16 mouse cellular contexts compared by ENCODE assay signal in the genomic region with DNA sequence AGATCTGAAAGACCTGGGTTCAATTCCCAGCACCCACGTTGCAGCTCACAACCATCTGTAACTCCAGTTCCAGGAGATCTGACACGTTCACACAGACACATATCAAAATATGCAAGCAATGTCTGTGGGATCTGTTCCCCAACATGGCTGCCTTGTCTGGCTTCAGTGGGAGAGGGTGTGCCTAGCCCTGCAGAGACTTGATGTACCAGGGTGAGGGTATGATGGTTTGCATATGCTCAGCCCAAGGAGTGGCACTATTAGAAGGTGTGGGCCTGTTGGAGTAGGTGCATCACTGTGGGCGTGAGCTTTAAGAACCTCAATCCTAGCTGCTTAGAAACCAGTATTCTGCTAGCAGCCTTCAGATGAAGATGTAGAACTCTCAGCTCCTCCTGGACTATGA.
"Had no signal": no experiment of that assay in that cellular context is flagged by ENCODE, and none has a peak within 500 bp of the region (broad histone marks: within the 10 kb centered on the region; RNA-seq: fewer than 3 reads in every experiment).

No protein-coding gene starts in this region.

- DNase-seq: retina, postnatal 1 day; right cerebral cortex, adult 18-20 months; right cerebral cortex, postnatal 14 days; right cerebral cortex, postnatal 25 days; right cerebral cortex, postnatal 4 days; spleen, adult 18-20 months; thymus, adult 18-20 months; thymus, adult 2 months; thymus, postnatal 14 days; thymus, postnatal 25 days; thymus, postnatal 36 days; thymus, postnatal 4 days had no signal

- H3K27me3 ChIP-seq: neural tube, embryonic 13.5 days; neural tube, embryonic 15.5 days; stomach, embryonic 15.5 days had no signal

- H3K36me3 ChIP-seq: stomach, embryonic 15.5 days had no signal

- H3K9me3 ChIP-seq: neural tube, embryonic 15.5 days; stomach, embryonic 15.5 days had no signal

- H3K4me3 ChIP-seq: neural tube, embryonic 13.5 days; neural tube, embryonic 15.5 days; stomach, embryonic 15.5 days had no signal

- H3K4me1 ChIP-seq: neural tube, embryonic 13.5 days; neural tube, embryonic 15.5 days; stomach, embryonic 15.5 days had no signal

- H3K27ac ChIP-seq: neural tube, embryonic 13.5 days; neural tube, embryonic 15.5 days; stomach, embryonic 15.5 days; stomach, postnatal 0 days had no signal
